Mouse (Mus musculus) brain, embryonic 14.5 days (tissue): ENCODE measurements at regions not wholly inside any gene's neighbourhood (a gene's known extent, or its start where the extent isn't known, plus 50 kb on each side); places are given as distances from the start of the nearest gene placed in this dataset.

Experiments used
- CTCF ChIP-seq: fragments of 200-500 bp; IDR thresholded peaks from 2 replicates; pipeline ENCODE4 v1.5.1; 2012; ENCODE audit warnings: inconsistent platforms, mild to moderate bottlenecking, moderate library complexity, borderline replicate concordance; ENCODE audit not compliant: insufficient read depth, insufficient read length; ENCODE audit errors: extremely low read depth
- POLR2A ChIP-seq: fragments of 200-500 bp; IDR thresholded peaks from 2 replicates; pipeline ENCODE4 v1.6.1; 2012; ENCODE audit warnings: mild to moderate bottlenecking, inconsistent platforms, borderline replicate concordance; ENCODE audit not compliant: poor library complexity, insufficient read depth, insufficient read length, severe bottlenecking; ENCODE audit errors: extremely low read depth

GRCm38 (mm10) chr3:48608933-48609332, 1148.2 kb downstream of the Pcdh18 start:
- no peak for TF ChIP-seq CTCF
- TF ChIP-seq POLR2A, result no peak
